Mouse (Mus musculus) Patski (cell line): ENCODE results near the gene Cemip. TPM values are rescaled to one million over a fixed set of nuclear protein-coding genes. Genes with fewer than 3 reads are reported as not detected.
A peak's percentile ranks its signal among the peaks of the same experiment; 100 is the strongest.

Experiments
- ATAC-seq: fragments of 100-300 bp; one replicate; pipeline ENCODE4 v1.8.0; 2021
- CTCF ChIA-PET: fragments of 350-600 bp; sonication (Branson Sonifier 250); formaldehyde crosslinking; loops from one replicate; lab custom pipeline; 2022; ENCODE audit warnings: inconsistent platforms; lab: Charles Lee
- POLR2A ChIA-PET: fragments of 350-600 bp; sonication (Branson Sonifier 250); formaldehyde crosslinking; loops from one replicate; lab custom pipeline; 2022; ENCODE audit warnings: antibody characterized with exemption, inconsistent platforms; lab: Charles Lee
- DNase-seq: peaks from one replicate; pipeline ENCODE4 v3.0.0-alpha.2; 2011; ENCODE audit warnings: low read depth, low spot score
- H3K27me3 ChIP-seq: fragments of 371-371 bp; one replicate; pipeline ENCODE4 v1.5.1; 2021
- CTCF ChIP-seq: fragments of 100-300 bp; IDR thresholded peaks from one replicate; pipeline ENCODE4 v1.5.1; 2021
- in situ Hi-C: fragments of 300-500 bp; cut with MboI; formaldehyde crosslinking; loops from 3 replicates; pipeline ENCODE4 v1.11.1; 2018; ENCODE audit warnings: low pct_unique_long_range_greater_than_20kb, mixed read lengths
- polyA plus RNA-seq: library from polyadenylated mRNA; unstranded; gene quantifications from one replicate; pipeline ENCODE4 v1.2.3, GENCODE M21; 2021

Gene Cemip
- polyA plus RNA-seq, 1 experiment from 2014 or later, result 52.6 TPM

GRCm38 (mm10) chr7:84098098-84098497 is 11.8 kb upstream of the Cemip start:
- CTCF ChIA-PET, result no interaction called here

DNA sequence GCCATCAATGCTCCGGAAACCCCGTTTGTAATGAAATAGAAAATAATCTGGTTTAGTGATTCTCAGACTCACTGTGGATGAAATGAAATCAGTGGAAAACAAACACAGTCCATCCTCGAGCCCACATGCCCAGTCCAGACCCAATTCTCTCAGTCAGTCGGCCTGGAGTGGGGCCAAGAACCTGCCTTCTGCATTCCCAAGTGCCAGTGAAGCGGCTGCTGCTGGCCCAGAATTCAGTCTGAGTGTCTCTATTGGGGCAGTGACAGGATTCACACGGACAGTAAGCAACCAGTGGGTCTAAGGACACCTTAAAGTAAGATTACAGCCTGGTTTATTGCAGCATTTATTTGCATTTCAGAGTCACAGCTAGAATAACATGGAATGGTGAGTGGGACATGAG is 10.2 kb upstream of the Cemip start:
- no peak for DNase-seq
- ATAC-seq, result peak; percentile 39
- in situ Hi-C loops, result no loop called here
- ChIA-PET POLR2A (no interaction called here), CTCF (no interaction called here)
- TF ChIP-seq CTCF, result no peak
- H3K27me3 ChIP-seq, result no peaks in the 10 kb centered on the region

More at GRCm38 (mm10) chr7:84098098-84098497, 11.8 kb upstream of the Cemip start:
- no peak for TF ChIP-seq CTCF
- POLR2A ChIA-PET, result no interaction called here
- in situ Hi-C loops, result no loop called here
- DNase-seq (no peak), ATAC-seq (no peak)
- no peaks in the 10 kb centered on the region for H3K27me3 ChIP-seq

GRCm38 (mm10) chr7:84090793-84091192 is 4.5 kb upstream of the Cemip start:
- ChIA-PET CTCF (interaction anchor here (0.9 to 8.8 kb wide), 9 partner anchors 24 to 266 kb away, joined by 4 to 184 read pairs (median 7); partner anchors contain the start of gene Abhd17c), POLR2A (interaction anchor here (0.6 kb wide), 2 partner anchors 51 to 225 kb away, joined by 3 read pairs; no protein-coding TSS in a partner anchor)
- no peaks in the 10 kb centered on the region for H3K27me3 ChIP-seq
- no peak for DNase-seq
- no peak for ATAC-seq
- in situ Hi-C loops, result no loop called here
- TF ChIP-seq CTCF, result no peak

DNA sequence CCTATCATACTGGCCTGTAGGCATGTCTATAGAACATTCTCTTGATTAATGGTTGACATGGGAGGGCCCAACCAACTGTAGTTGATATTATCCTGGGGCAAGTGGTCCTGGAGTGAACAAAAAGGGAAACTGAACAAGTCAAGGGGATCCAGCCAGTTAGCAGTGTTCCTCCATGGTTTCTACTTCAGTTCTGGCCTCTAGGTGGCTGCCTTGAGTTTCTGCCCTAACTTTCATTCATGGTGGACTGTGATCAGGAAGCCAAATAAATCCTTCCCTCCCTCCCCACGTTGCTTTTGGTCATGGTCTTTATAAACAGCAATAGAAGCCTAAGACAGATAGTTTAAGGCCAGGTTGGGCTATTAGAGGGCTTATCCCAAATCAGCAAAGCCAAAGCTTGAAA is 3.5 kb upstream of the Cemip start:
- DNase-seq (no peak), ATAC-seq (no peak)
- in situ Hi-C loops, result loop anchor here (5.0 to 10.0 kb wide), 3 partner anchors 188 to 345 kb away; no protein-coding TSS in a partner anchor
- no peaks in the 10 kb centered on the region for H3K27me3 ChIP-seq
- POLR2A ChIA-PET, result no interaction called here
- CTCF ChIA-PET, result interaction anchor here (0.7 to 8.8 kb wide), 24 partner anchors 9 to 356 kb away, joined by 3 to 184 read pairs (median 4); partner anchors contain the start of gene Abhd17c
- peak; percentile 71 for TF ChIP-seq CTCF

- H3K27me3 ChIP-seq, result no peaks in the 10 kb centered on the region
- in situ Hi-C loops, result loop anchor here (5.0 to 10.0 kb wide), 3 partner anchors 188 to 346 kb away; no protein-coding TSS in a partner anchor
- ChIA-PET CTCF (interaction anchor here (0.7 to 8.8 kb wide), 34 partner anchors 8 to 357 kb away, joined by 3 to 184 read pairs (median 4); partner anchors contain the start of gene Abhd17c), POLR2A (no interaction called here)
- ATAC-seq, result peak; percentile 45
- no peak for DNase-seq
- peak; percentile 92 for TF ChIP-seq CTCF
Observed at GRCm38 (mm10) chr7:84088971-84089370, 2.7 kb upstream of the Cemip start.

GRCm38 (mm10) chr7:84088191-84088590 is 1.9 kb upstream of the Cemip start:
- in situ Hi-C loops, result loop anchor here (5.0 to 10.0 kb wide), 3 partner anchors 189 to 347 kb away; no protein-coding TSS in a partner anchor
- POLR2A ChIA-PET, result interaction anchor here (2.0 kb wide), 1 partner anchor 184 kb away, joined by 4 read pairs; no protein-coding TSS in a partner anchor
- ATAC-seq, result no peak

DNA sequence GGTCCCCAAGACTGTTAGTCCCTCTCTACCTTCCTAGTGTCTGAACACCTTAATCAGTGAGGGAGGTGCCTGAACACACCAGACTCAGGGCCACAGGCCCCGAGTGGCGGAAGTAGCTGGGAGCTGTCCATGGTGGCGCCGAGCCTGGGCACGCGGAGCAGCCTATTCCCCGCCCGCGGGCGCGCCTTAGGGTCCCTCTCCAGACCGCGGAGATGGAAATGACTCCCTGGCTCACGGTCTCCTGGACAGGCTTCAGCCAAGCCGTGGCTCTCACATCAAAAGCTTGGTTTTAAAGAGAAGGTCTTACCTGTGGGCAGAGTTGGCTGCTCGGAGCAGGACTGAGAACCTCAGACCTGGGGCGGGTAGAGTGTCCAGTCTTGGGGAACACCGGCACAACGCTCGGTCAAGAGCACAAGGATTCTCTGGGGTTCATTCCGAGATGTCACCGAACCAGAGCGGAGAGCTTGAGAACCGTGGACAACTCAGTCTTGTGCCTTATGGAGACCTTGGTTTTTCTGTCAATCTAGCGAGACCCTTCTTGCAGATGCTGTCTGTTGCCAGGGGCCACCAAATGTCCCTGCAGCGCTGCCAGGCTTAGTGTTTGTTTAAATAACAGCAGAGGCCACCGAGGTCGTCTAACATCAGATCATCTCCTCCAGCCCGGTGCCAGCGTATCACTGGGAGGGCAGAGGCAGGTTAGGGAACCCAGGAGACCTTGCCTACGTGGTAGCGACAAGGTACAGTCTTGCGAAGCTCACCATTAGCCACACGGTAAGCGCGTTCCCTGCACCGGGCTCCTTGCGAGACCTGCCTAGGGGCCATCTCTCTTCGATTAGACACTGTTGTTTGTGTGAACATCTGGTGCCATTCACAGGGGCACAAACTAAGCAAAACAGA is 1.0 kb downstream of the Cemip start:
- H3K27me3 ChIP-seq, result no peaks in the 10 kb centered on the region
- TF ChIP-seq CTCF, result no peak
- DNase-seq, result no peak
- ChIA-PET CTCF (interaction anchor here (0.9 to 8.8 kb wide), 7 partner anchors 9 to 272 kb away, joined by 3 to 184 read pairs (median 5); no protein-coding TSS in a partner anchor), POLR2A (interaction anchor here (0.5 to 1.5 kb wide), 5 partner anchors 66 to 322 kb away, joined by 3 to 4 read pairs (median 4); partner anchors contain the start of gene Abhd17c)
- ATAC-seq, result no peak
- in situ Hi-C loops, result loop anchor here (5.0 to 10.0 kb wide), 3 partner anchors 192 to 350 kb away; no protein-coding TSS in a partner anchor

More at GRCm38 (mm10) chr7:84088191-84088590, 1.9 kb upstream of the Cemip start:
- no peak for DNase-seq
- H3K27me3 ChIP-seq, result no peaks in the 10 kb centered on the region
- TF ChIP-seq CTCF, result no peak
- CTCF ChIA-PET, result interaction anchor here (0.7 to 8.8 kb wide), 26 partner anchors 8 to 337 kb away, joined by 3 to 184 read pairs (median 4); partner anchors contain the start of gene Abhd17c

- H3K27me3 ChIP-seq, result no peaks in the 10 kb centered on the region
- ChIA-PET POLR2A (interaction anchor here (0.6 kb wide), 2 partner anchors 67 to 177 kb away, joined by 3 to 4 read pairs; no protein-coding TSS in a partner anchor), CTCF (interaction anchor here (1.2 to 3.8 kb wide), 3 partner anchors 10 to 195 kb away, joined by 3 to 26 read pairs (median 11); partner anchors contain the start of gene Cemip)
- in situ Hi-C loops, result no loop called here
- ATAC-seq, result peak; percentile 99
- peak; percentile 68 for DNase-seq
- peak; percentile 25 for TF ChIP-seq CTCF
Observed at GRCm38 (mm10) chr7:84077257-84078013, 8.9 kb downstream of the Cemip start.

DNA sequence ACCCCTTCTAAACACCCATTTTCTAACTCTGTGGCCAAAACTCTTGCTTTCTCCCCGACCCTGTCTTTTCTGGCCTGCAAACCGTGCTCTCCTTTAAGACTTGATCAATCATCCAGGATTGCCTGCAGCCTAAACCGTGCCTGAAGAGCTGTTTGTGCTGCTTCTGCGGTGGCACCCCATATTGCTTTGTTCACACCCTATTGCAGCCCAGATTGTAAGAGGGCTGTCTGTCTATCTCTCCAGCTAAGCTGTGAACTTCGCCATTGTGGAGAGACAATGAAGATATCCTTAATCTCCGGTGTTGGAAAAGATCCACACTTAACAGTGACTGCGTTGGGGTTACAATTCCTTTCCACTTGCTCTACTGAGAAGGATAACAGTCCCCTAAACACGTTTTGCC is 12.0 kb downstream of the Cemip start:
- no peak for TF ChIP-seq CTCF
- H3K27me3 ChIP-seq, result no peaks in the 10 kb centered on the region
- ChIA-PET CTCF (interaction anchor here (0.7 to 1.5 kb wide), 2 partner anchors 17 to 23 kb away, joined by 3 read pairs; no protein-coding TSS in a partner anchor), POLR2A (no interaction called here)
- in situ Hi-C loops, result no loop called here
- DNase-seq, result no peak
- no peak for ATAC-seq
